Mouse (Mus musculus) megakaryocyte, embryonic 14.5 days (primary cell): ENCODE data around the gene Rsph3b.
"Not testable (repeated sequence)": the region's sequence is repeated elsewhere in the genome, so short reads cannot be mapped to it uniquely, and the experiment has no call there.

Source experiments
- FLI1 ChIP-seq: IDR thresholded peaks from 2 replicates; pipeline ENCODE4 v1.6.1; 2012; ENCODE audit warnings: low read length, inconsistent platforms, mixed read lengths
- GATA1 ChIP-seq: IDR thresholded peaks from 3 replicates; pipeline ENCODE4 v1.6.1; 2012; ENCODE audit warnings: mixed read lengths, low read length, inconsistent platforms, borderline replicate concordance

DNA sequence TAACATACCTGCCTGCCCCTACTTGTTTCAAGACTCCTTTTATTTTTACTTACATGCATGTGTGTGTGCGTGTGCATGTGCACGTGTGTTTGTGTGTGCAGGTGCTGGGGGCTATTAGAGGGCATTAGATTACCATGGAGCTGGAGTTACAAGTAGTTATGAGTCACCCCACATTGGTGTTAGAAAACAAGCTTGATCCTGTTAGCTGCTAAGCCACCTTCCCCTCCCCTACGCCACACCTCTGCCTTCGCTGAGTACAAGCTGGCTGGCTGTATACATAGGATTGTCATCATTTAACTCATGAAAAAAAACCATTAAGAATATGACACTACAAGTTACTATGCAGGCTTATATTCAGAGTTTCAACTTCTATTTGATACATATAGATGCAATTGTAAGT is 33.2 kb downstream of the Rsph3b start:
- not testable (repeated sequence) for TF ChIP-seq GATA1, FLI1
